Mouse (Mus musculus) hindbrain, embryonic 12.5 days (tissue): Measurements from ENCODE around the gene Slx1b. TPM values are rescaled to one million over a fixed set of nuclear protein-coding genes. Genes with fewer than 3 reads are reported as not detected.

Experiments used
- ATAC-seq: fragments of 200-750 bp; cut with Nextera tagmentation; 2 replicates; pipeline ENCODE4 v1.8.0; 2017; ENCODE audit warnings: moderate TSS enrichment; ENCODE audit not compliant: low FRiP score
- H3K27ac ChIP-seq: fragments of 300-500 bp; sonication (generic); 2 replicates; pipeline ENCODE4 v1.5.1; 2016; ENCODE audit warnings: mild to moderate bottlenecking
- H3K27me3 ChIP-seq: fragments of 300-500 bp; sonication (generic); 2 replicates; pipeline ENCODE4 v1.6.1; 2016; ENCODE audit warnings: mild to moderate bottlenecking
- H3K36me3 ChIP-seq: fragments of 300-500 bp; sonication (generic); 2 replicates; pipeline ENCODE4 v1.6.1; 2016; ENCODE audit warnings: mild to moderate bottlenecking
- H3K4me1 ChIP-seq: fragments of 300-500 bp; sonication (generic); 2 replicates; pipeline ENCODE4 v1.6.1; 2016
- H3K4me2 ChIP-seq: fragments of 300-500 bp; sonication (generic); replicated peaks from 2 replicates; pipeline ENCODE4 v1.6.1; 2016; ENCODE audit warnings: mild to moderate bottlenecking
- H3K4me3 ChIP-seq: fragments of 300-500 bp; sonication (generic); 2 replicates; pipeline ENCODE4 v1.5.1; 2016; ENCODE audit warnings: mild to moderate bottlenecking
- H3K9ac ChIP-seq: fragments of 300-500 bp; sonication (generic); 2 replicates; pipeline ENCODE4 v1.6.1; 2016; ENCODE audit warnings: mild to moderate bottlenecking, moderate library complexity
- H3K9me3 ChIP-seq: fragments of 300-500 bp; sonication (generic); replicated peaks from 2 replicates; pipeline ENCODE4 v1.6.1; 2016; ENCODE audit warnings: mild to moderate bottlenecking
- WGBS: fragments of 180-500 bp; shearing (Covaris S2); methylation state at CpG from one replicate; pipeline ENCODE4 v1.1.7; 2016; 5-methylcytosine and 5-hydroxymethylcytosine counted together
- polyA plus RNA-seq: library from polyadenylated mRNA; unstranded; fragments of >200 nt; fragmentation: Nextera tagmentation; extraction: Ambion mirVana; gene quantifications from 2 replicates; pipeline ENCODE4 v1.2.1, GENCODE M21; 2016

Slx1b gene
- polyA plus RNA-seq, 1 experiment from 2014 or later, result 15.3 TPM

- Histone ChIP-seq H3K27me3 (no peaks in the 10 kb centered on the region), H3K27ac (no peak overlapping the region), H3K9ac (no peak overlapping the region), H3K36me3 (no peaks in the 10 kb centered on the region), H3K4me2 (no peak overlapping the region), H3K4me1 (no peaks in the 10 kb centered on the region), H3K9me3 (no peaks in the 10 kb centered on the region), H3K4me3 (no peak overlapping the region)
- ATAC-seq, result no peak
- WGBS, result 92% methylated on average over 3 of the region's 3 CpGs
These were observed 22.0 kb upstream of the Slx1b start for GRCm38 (mm10) chr7:126717566-126717965.

DNA sequence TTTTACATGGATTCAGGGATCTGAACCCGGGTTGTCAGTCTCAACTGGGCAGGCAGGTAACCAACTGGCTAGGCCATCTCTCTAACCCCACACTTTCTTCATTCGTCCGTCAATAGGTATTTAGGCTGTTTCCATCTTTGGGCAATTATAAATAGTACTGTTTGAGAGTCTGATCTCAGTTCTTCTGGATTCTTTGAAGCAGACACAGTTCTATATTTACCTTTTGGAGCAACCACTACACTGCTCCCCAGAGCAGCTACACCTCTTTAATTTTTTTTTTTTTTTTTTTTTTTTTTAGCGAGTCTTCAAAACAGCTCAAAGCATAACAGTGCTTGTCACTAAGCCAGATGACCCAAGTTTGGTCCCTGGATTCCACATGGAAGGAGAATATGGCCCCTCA lies 20.1 kb upstream of the Slx1b start:
- no peak overlapping the region for H3K4me3 ChIP-seq

DNA sequence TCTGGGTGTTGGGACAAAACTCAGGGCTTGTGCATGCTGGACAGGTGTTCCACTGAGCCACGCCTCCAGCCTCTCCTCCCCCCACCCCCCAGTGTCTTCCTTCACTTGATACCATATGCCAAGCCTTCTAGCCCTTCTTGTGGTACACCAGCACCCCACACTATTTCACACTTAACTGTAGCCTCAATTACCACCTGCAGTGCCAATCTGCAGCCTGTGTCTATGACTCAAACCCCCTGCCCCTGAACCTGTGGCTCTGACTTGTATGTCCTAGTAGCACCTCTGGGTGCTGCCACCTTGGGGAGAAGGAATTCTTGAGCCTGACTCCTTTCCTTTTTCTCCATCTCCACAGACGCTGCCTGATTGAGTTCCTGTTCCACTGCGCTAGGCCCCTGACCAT lies 16.3 kb upstream of the Slx1b start:
- Histone ChIP-seq H3K27ac (no peak overlapping the region), H3K4me2 (no peak overlapping the region), H3K9me3 (no peaks in the 10 kb centered on the region), H3K36me3 (no peaks in the 10 kb centered on the region), H3K4me1 (no peaks in the 10 kb centered on the region), H3K4me3 (no peak overlapping the region), H3K9ac (no peak overlapping the region), H3K27me3 (0 out of 2 replicates have a peak, but pooled peaks cover 2% of the 10 kb centered on the region)
- WGBS, result 76% methylated on average over 3 of the region's 3 CpGs
- ATAC-seq, result no peak

More for the DNA sequence above, 20.1 kb upstream of the Slx1b start:
- Histone ChIP-seq H3K4me2 (no peak overlapping the region), H3K27me3 (no peaks in the 10 kb centered on the region), H3K27ac (no peak overlapping the region), H3K9me3 (no peaks in the 10 kb centered on the region), H3K4me1 (no peaks in the 10 kb centered on the region), H3K36me3 (no peaks in the 10 kb centered on the region), H3K9ac (no peak overlapping the region)
- ATAC-seq, result no peak
- WGBS, result 85% methylated on average over 4 of the region's 4 CpGs

GRCm38 (mm10) chr7:126710266-126710665 lies 14.7 kb upstream of the Slx1b start:
- 89% methylated on average over 4 of the region's 4 CpGs for WGBS
- peaks cover under 1% of the 10 kb centered on the region for H3K4me1 ChIP-seq
- H3K27ac ChIP-seq, result no peak overlapping the region
- H3K27me3 ChIP-seq, result peaks cover 7% of the 10 kb centered on the region; the same call in 1 of the 2 replicates
- H3K4me3 ChIP-seq, result no peak overlapping the region
- no peak for ATAC-seq
- H3K9me3 ChIP-seq, result no peaks in the 10 kb centered on the region
- no peaks in the 10 kb centered on the region for H3K36me3 ChIP-seq
- H3K9ac ChIP-seq, result no peak overlapping the region
- no peak overlapping the region for H3K4me2 ChIP-seq

GRCm38 (mm10) chr7:126708175-126708952 lies 12.8 kb upstream of the Slx1b start:
- H3K9me3 ChIP-seq, result no peaks in the 10 kb centered on the region
- peaks cover 11% of the 10 kb centered on the region; the same call in 1 of the 2 replicates for H3K27me3 ChIP-seq
- no peak overlapping the region for H3K4me2 ChIP-seq
- H3K9ac ChIP-seq, result no peak overlapping the region
- 84% methylated on average over 10 of the region's 10 CpGs for WGBS
- no peak for ATAC-seq
- H3K4me3 ChIP-seq, result no peak overlapping the region
- no peaks in the 10 kb centered on the region for H3K36me3 ChIP-seq
- no peak overlapping the region for H3K27ac ChIP-seq
- peaks cover 17% of the 10 kb centered on the region for H3K4me1 ChIP-seq

DNA sequence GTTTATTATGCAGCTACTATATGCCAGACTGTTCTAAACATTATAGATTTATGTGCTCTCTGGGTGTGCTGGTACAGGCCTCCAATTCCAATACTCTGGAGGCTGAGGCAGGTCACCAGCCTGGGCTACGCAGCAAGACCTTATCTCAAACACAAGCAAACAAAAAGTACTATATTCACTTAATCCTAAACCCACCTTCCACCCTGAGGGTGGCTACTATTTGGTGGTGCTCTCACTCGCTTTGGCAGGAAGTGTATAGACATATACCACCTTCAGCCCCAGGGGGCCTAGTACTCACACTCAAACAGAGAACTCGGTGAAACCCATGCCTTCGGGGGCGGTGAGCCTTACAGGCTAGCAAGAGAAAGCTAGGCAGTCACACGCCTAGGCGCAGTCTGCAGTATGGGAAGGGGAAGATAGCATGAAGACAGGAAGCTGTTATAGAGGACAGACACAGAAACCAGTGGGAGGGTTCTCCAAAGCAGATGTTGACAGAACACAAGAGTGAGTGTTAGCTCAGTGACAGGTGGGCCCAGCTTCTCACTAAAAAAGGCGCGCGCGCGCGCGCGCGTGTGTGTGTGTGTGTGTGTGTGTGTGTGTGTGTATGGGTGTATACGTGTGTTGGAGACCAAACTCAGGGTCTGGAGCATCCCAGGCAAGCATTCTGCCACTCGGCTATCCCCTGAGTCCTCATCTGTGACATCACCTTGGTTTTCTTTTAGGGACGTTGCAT lies 12.0 kb upstream of the Slx1b start, which contains the start of gene Coro1a:
TSS of gene Coro1a (minus strand) at position 346 of the 733 bp plus-strand sequence.
- H3K4me1 ChIP-seq, result peaks cover 24% of the 10 kb centered on the region
- no peak within 1 kb of the TSS for H3K27ac ChIP-seq
- no peak within 1 kb of the TSS for H3K4me2 ChIP-seq
- no peaks in the 10 kb centered on the region for H3K9me3 ChIP-seq
- H3K9ac ChIP-seq, result no peak within 1 kb of the TSS; the same call in 1 of the 2 replicates
- peaks cover 17% of the 10 kb centered on the region for H3K27me3 ChIP-seq
- H3K36me3 ChIP-seq, result no peaks in the 10 kb centered on the region
- H3K4me3 ChIP-seq, result no peak within 1 kb of the TSS
- WGBS, result 91% methylated on average over 19 of the region's 19 CpGs
- no peak for ATAC-seq

- Histone ChIP-seq H3K4me3 (peak overlapping the region; percentile 72), H3K36me3 (peaks cover 15% of the 10 kb centered on the region), H3K9ac (peak overlapping the region; percentile 86), H3K4me2 (peak overlapping the region; percentile 97), H3K27ac (peak overlapping the region; percentile 75), H3K4me1 (peaks cover 35% of the 10 kb centered on the region), H3K27me3 (peaks cover 17% of the 10 kb centered on the region), H3K9me3 (no peaks in the 10 kb centered on the region)
- 3% methylated on average over 38 of the region's 39 CpGs for WGBS
- ATAC-seq, result peak; percentile 85
These were observed 8.8 kb upstream of the Slx1b start for GRCm38 (mm10) chr7:126704121-126704980.

DNA sequence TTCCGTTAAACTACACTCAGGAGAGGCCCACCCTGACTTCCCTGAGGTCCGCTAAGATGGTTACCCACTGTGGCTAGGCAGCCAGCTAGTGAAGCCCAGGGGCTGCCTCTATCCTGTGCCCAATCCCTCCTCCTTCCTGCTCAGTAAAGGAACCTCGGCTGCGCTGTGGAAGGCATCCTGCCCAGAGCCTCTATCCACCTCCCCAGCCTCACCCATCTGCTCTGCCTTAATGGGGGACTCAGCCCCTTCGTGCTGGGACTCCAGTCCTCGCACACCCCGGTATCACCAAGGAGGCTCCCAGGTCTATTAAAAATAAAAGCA lies 8.1 kb upstream of the Slx1b start:
- Histone ChIP-seq H3K9me3 (no peaks in the 10 kb centered on the region), H3K9ac (peak overlapping the region; percentile 86), H3K27ac (peak overlapping the region; percentile 35; the same call in 1 of the 2 replicates), H3K4me3 (peak overlapping the region; percentile 72), H3K27me3 (peaks cover 17% of the 10 kb centered on the region), H3K36me3 (peaks cover 21% of the 10 kb centered on the region), H3K4me1 (peaks cover 35% of the 10 kb centered on the region), H3K4me2 (peak overlapping the region; percentile 97)
- ATAC-seq, result no peak
- 17% methylated on average over 7 of the region's 7 CpGs for WGBS

GRCm38 (mm10) chr7:126702861-126703756 lies 7.5 kb upstream of the Slx1b start:
- peaks cover 35% of the 10 kb centered on the region for H3K4me1 ChIP-seq
- H3K9me3 ChIP-seq, result no peaks in the 10 kb centered on the region
- ATAC-seq, result no peak
- H3K4me2 ChIP-seq, result peak overlapping the region; percentile 97
- H3K9ac ChIP-seq, result peak overlapping the region; percentile 86
- H3K36me3 ChIP-seq, result peaks cover 25% of the 10 kb centered on the region
- WGBS, result 82% methylated on average over 12 of the region's 12 CpGs
- H3K27me3 ChIP-seq, result peaks cover 17% of the 10 kb centered on the region
- no peak overlapping the region for H3K27ac ChIP-seq
- peak overlapping the region; percentile 72 for H3K4me3 ChIP-seq

DNA sequence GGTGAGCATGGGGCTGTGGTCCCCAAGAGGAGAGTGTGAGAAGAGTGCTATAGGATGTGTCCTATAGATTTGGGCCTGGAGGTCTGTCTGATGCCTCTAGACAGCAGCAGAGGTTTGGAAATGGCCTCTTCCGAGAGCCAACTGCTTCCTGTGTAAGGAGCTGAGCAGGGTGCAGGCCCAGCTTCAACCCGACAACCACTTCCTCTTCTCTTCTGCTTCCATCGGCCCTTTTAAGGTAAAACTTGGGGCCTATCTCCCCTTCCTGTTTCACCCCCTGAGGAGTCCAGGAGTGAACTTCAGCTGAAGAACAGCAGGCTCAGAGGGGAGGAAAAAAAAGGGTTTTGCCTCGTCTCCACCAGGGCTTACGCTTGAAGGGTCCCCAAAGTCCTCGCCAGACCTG lies 6.8 kb upstream of the Slx1b start:
- H3K4me2 ChIP-seq, result peak overlapping the region; percentile 97
- H3K9ac ChIP-seq, result no peak overlapping the region
- WGBS, result 83% methylated on average over 6 of the region's 6 CpGs

More for the DNA sequence above, 6.8 kb upstream of the Slx1b start:
- Histone ChIP-seq H3K36me3 (peaks cover 30% of the 10 kb centered on the region), H3K4me3 (no peak overlapping the region), H3K27ac (no peak overlapping the region), H3K27me3 (peaks cover 15% of the 10 kb centered on the region), H3K4me1 (peaks cover 37% of the 10 kb centered on the region), H3K9me3 (no peaks in the 10 kb centered on the region)
- ATAC-seq, result no peak
